Mouse (Mus musculus) intestine, embryonic 14.5 days (tissue): Measurements from ENCODE around the gene Krt77. TPM values are rescaled to one million over a fixed set of nuclear protein-coding genes. Genes with fewer than 3 reads are reported as not detected.

Source experiments
- ATAC-seq: fragments of 200-750 bp; cut with Nextera tagmentation; replicated peaks from 2 replicates; pipeline ENCODE4 v1.8.0; 2017; ENCODE audit warnings: low read depth, moderate number of reproducible peaks, moderate TSS enrichment, moderate library complexity; ENCODE audit not compliant: low FRiP score, low TSS enrichment
- DNase-seq: peaks from one replicate; pipeline ENCODE4 v3.0.0-alpha.2; 2018; ENCODE audit warnings: low spot score
- H3K27ac ChIP-seq: fragments of 300-500 bp; sonication (generic); 2 replicates; pipeline ENCODE4 v1.5.1; 2014; ENCODE audit warnings: low read depth, mild to moderate bottlenecking, control low read depth
- H3K27me3 ChIP-seq: fragments of 300-500 bp; sonication (generic); replicated peaks from 2 replicates; pipeline ENCODE4 v1.6.1; 2014; ENCODE audit warnings: low read length, control low read depth; ENCODE audit not compliant: control insufficient read depth, insufficient read depth
- H3K36me3 ChIP-seq: fragments of 300-500 bp; sonication (generic); 2 replicates; pipeline ENCODE4 v1.6.1; 2014; ENCODE audit warnings: low read length, control low read depth; ENCODE audit not compliant: control insufficient read depth, insufficient read depth
- H3K4me1 ChIP-seq: fragments of 300-500 bp; sonication (generic); replicated peaks from 2 replicates; pipeline ENCODE4 v1.6.1; 2014; ENCODE audit warnings: low read length, control low read depth, mixed read lengths; ENCODE audit not compliant: control insufficient read depth, insufficient read depth
- H3K4me2 ChIP-seq: fragments of 300-500 bp; sonication (generic); 2 replicates; pipeline ENCODE4 v1.6.1; 2014; ENCODE audit warnings: low read length
- H3K4me3 ChIP-seq: fragments of 300-500 bp; sonication (generic); 2 replicates; pipeline ENCODE4 v1.5.1; 2014; ENCODE audit warnings: low read depth, low read length, control low read depth, mixed read lengths
- H3K9ac ChIP-seq: fragments of 300-500 bp; sonication (generic); 2 replicates; pipeline ENCODE4 v1.6.1; 2014; ENCODE audit warnings: mild to moderate bottlenecking, low read length
- H3K9me3 ChIP-seq: fragments of 300-500 bp; sonication (generic); 2 replicates; pipeline ENCODE4 v1.6.1; 2016; ENCODE audit warnings: low read length, control low read depth; ENCODE audit not compliant: control insufficient read depth
- WGBS: fragments of 180-500 bp; shearing (Covaris S2); extraction: QIAGEN DNeasy Blood & Tissue Kit; methylation state at CpG from one replicate; pipeline ENCODE4 v1.1.7; 2014; 5-methylcytosine and 5-hydroxymethylcytosine counted together
- polyA plus RNA-seq: library from polyadenylated mRNA; unstranded; fragments of >200 nt; fragmentation: Nextera tagmentation; extraction: Ambion mirVana; gene quantifications from 2 replicates; pipeline ENCODE4 v1.2.1, GENCODE M21; 2014

Krt77 gene
- polyA plus RNA-seq, 1 experiment from 2014 or later = not detected

GRCm38 (mm10) chr15:101873231-101873630 lies 3.7 kb upstream of the Krt77 start:
- H3K9ac ChIP-seq = no peak overlapping the region
- no peak overlapping the region for H3K27ac ChIP-seq
- H3K27me3 ChIP-seq = no peaks in the 10 kb centered on the region
- WGBS = 78% methylated on average over 4 of the region's 4 CpGs
- no peak for ATAC-seq
- H3K9me3 ChIP-seq = no peaks in the 10 kb centered on the region
- H3K36me3 ChIP-seq = no peaks in the 10 kb centered on the region
- no peak overlapping the region for H3K4me3 ChIP-seq
- H3K4me1 ChIP-seq = no peaks in the 10 kb centered on the region
- DNase-seq = no peak
- no peak overlapping the region for H3K4me2 ChIP-seq

GRCm38 (mm10) chr15:101866754-101867153 lies 2.8 kb downstream of the Krt77 start:
- no peaks in the 10 kb centered on the region for H3K36me3 ChIP-seq
- no peak overlapping the region for H3K9ac ChIP-seq
- no peaks in the 10 kb centered on the region for H3K9me3 ChIP-seq
- no peaks in the 10 kb centered on the region for H3K4me1 ChIP-seq
- H3K4me3 ChIP-seq = no peak overlapping the region
- DNase-seq = no peak
- H3K27ac ChIP-seq = no peak overlapping the region
- peaks cover 4% of the 10 kb centered on the region for H3K27me3 ChIP-seq
- no peak overlapping the region for H3K4me2 ChIP-seq
- ATAC-seq = no peak
- 84% methylated on average over 7 of the region's 7 CpGs for WGBS

DNA sequence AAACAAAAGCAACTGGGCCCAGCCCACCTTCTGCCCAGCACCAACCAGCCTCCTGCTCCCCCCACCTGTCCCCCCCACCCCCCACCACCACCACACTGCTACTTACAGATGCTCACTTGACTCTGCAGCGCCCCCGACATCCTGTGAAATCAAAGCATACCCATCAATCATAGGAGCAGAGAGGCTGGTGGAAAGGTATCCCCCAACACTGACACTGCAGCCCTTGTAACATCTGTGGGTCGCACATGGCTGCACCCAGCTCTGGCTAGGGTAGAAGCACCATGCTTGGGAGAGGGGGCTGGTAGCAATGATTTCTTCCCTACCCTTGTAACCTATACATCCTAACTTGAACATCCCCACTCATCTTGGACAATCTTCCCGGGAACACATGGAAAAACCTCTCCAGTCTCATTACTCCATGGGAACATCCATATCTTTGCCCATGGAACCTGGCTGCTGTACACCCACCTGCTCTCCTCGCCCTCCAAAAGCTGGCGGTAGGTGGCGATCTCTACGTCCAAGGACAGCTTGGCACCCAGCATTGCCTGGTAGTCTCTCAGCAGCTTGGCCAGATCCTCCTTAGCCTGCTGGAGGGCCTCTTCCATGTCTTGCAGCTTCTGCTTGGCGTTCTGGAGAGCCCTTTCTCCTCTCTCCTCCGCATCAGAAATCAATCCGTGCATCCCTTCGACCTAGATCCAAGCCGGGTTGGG lies 8.9 kb downstream of the Krt77 start:
- ATAC-seq (no peak), DNase-seq (no peak)
- no peaks in the 10 kb centered on the region for H3K9me3 ChIP-seq
- no peak overlapping the region for H3K9ac ChIP-seq
- peak overlapping the region; percentile 69 for H3K4me2 ChIP-seq
- WGBS = 55% methylated on average over 13 of the region's 13 CpGs
- no peaks in the 10 kb centered on the region for H3K36me3 ChIP-seq
- 0 out of 2 replicates have a peak overlapping the region, but pooled peaks have one; percentile 34 for H3K4me3 ChIP-seq
- no peak overlapping the region for H3K27ac ChIP-seq
- peaks cover 38% of the 10 kb centered on the region for H3K27me3 ChIP-seq
- no peaks in the 10 kb centered on the region; the same call in 1 of the 2 replicates for H3K4me1 ChIP-seq

GRCm38 (mm10) chr15:101859735-101860170 lies 9.8 kb downstream of the Krt77 start:
- no peak overlapping the region for H3K27ac ChIP-seq

DNA sequence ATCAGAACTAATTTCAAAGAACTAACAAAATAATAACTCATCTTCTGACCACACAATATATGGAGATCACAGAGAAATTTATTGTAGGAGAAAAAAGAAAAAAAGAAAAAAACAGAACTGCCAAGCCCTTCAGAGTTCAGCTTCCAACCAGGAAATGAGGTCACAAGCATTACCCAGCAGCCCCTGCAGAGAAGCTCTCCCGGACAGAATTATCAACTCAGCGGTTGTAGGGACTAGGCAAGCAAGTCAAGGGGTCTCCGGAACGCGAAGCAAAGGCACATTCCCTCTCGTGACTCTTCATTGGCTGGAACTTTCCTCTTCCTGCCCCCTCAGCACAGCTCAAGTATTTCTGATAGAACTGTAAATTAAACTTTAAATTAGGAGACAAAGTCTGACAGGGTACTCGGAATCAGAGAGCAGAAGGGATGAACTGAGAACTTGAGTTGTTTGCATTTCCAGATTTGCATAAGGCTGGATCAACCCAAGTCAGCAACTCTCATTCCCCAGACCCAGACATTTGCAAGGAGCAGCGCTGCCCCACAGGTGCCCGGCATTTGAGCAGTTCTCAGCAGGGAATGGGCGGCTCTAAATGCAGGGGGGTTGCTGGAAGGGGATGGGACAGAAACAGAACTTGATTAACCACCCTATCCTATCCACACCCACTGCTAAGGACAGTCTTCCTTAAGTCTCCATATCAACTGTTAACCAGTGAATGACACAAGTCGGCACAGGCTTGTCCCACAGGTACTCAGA lies 10.7 kb downstream of the Krt77 start:
- Histone ChIP-seq H3K27ac (no peak overlapping the region), H3K9ac (no peak overlapping the region), H3K27me3 (peaks cover 38% of the 10 kb centered on the region), H3K36me3 (no peaks in the 10 kb centered on the region), H3K4me3 (0 out of 2 replicates have a peak overlapping the region, but pooled peaks have one; percentile 34), H3K9me3 (no peaks in the 10 kb centered on the region), H3K4me2 (peak overlapping the region; percentile 69), H3K4me1 (no peaks in the 10 kb centered on the region; the same call in 1 of the 2 replicates)
- no peak for ATAC-seq
- no peak for DNase-seq
- 8% methylated on average over 11 of the region's 11 CpGs for WGBS

More at GRCm38 (mm10) chr15:101859735-101860170, 9.8 kb downstream of the Krt77 start:
- H3K4me2 ChIP-seq = peak overlapping the region; percentile 69
- H3K9me3 ChIP-seq = no peaks in the 10 kb centered on the region
- WGBS = 1% methylated on average over 24 of the region's 33 CpGs
- DNase-seq (peak; percentile 75), ATAC-seq (0 out of 2 replicates have a peak, but pooled peaks have one; percentile 15)
- H3K9ac ChIP-seq = peak overlapping the region; percentile 38; the same call in 1 of the 2 replicates
- no peaks in the 10 kb centered on the region for H3K36me3 ChIP-seq
- H3K4me1 ChIP-seq = no peaks in the 10 kb centered on the region; the same call in 1 of the 2 replicates
- H3K4me3 ChIP-seq = peak overlapping the region; percentile 34
- H3K27me3 ChIP-seq = peaks cover 38% of the 10 kb centered on the region

- H3K27ac ChIP-seq = no peak overlapping the region
- peaks cover 39% of the 10 kb centered on the region for H3K27me3 ChIP-seq
- DNase-seq (no peak), ATAC-seq (no peak)
- H3K9me3 ChIP-seq = no peaks in the 10 kb centered on the region
- 51% methylated on average over 5 of the region's 5 CpGs for WGBS
- H3K9ac ChIP-seq = no peak overlapping the region
- no peak overlapping the region for H3K4me2 ChIP-seq
- no peaks in the 10 kb centered on the region for H3K36me3 ChIP-seq
- H3K4me3 ChIP-seq = no peak overlapping the region
- H3K4me1 ChIP-seq = no peaks in the 10 kb centered on the region; the same call in 1 of the 2 replicates
Measured at GRCm38 (mm10) chr15:101856696-101857095, 12.8 kb downstream of the Krt77 start.

- H3K4me2 ChIP-seq = no peak overlapping the region
- DNase-seq (no peak), ATAC-seq (no peak)
- H3K36me3 ChIP-seq = no peaks in the 10 kb centered on the region
- no peak overlapping the region for H3K4me3 ChIP-seq
- H3K27ac ChIP-seq = no peak overlapping the region
- H3K9me3 ChIP-seq = no peaks in the 10 kb centered on the region
- no peak overlapping the region for H3K9ac ChIP-seq
- H3K4me1 ChIP-seq = no peaks in the 10 kb centered on the region; the same call in 1 of the 2 replicates
- WGBS = 68% methylated on average over 3 of the region's 3 CpGs
- H3K27me3 ChIP-seq = peaks cover 32% of the 10 kb centered on the region
Measured at GRCm38 (mm10) chr15:101855732-101856131, 13.8 kb downstream of the Krt77 start.

DNA sequence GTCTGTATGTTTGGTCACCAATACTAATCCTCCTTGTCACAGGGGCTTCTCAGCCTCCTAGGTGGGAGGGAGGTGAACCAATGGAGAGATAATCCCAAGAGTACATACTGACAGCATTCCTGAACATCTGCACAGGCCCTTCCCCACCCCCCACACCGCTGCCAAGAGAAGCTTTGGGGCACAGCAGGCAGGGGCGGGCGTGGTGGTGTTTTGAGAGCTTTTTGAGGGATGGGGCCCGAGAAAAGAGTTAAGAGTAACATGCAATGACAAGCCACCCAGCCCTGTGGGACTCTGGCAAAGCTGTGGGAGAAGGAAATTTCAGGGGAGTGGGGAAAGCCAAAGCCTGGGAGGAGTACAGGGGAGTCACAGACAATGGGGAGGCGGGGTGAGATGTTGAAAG lies 15.2 kb downstream of the Krt77 start:
- WGBS = 14% methylated on average over 5 of the region's 5 CpGs
- H3K9ac ChIP-seq = no peak overlapping the region
- H3K27me3 ChIP-seq = peaks cover 21% of the 10 kb centered on the region
- H3K4me2 ChIP-seq = no peak overlapping the region
- no peaks in the 10 kb centered on the region for H3K9me3 ChIP-seq
- no peaks in the 10 kb centered on the region for H3K36me3 ChIP-seq
- no peak for DNase-seq
- no peak for ATAC-seq
- no peak overlapping the region for H3K27ac ChIP-seq
- no peak overlapping the region for H3K4me3 ChIP-seq
- H3K4me1 ChIP-seq = no peaks in the 10 kb centered on the region; the same call in 1 of the 2 replicates
